Mouse (Mus musculus) limb, embryonic 14.5 days (tissue): ENCODE data around the gene Krtap1-4. TPM values are rescaled to one million over a fixed set of nuclear protein-coding genes. Genes with fewer than 3 reads are reported as not detected.
"Not testable (repeated sequence)": the region's sequence is repeated elsewhere in the genome, so short reads cannot be mapped to it uniquely, and the experiment has no call there.

Experiments used
- ATAC-seq: fragments of 200-750 bp; cut with Nextera tagmentation; 2 replicates; pipeline ENCODE4 v1.8.0; 2017; ENCODE audit warnings: low read depth, moderate number of reproducible peaks, moderate TSS enrichment; ENCODE audit not compliant: low FRiP score
- DNase-seq: peaks from one replicate; pipeline ENCODE4 v3.0.0-alpha.2; 2015; ENCODE audit warnings: low spot score
- H3K27ac ChIP-seq: fragments of 300-500 bp; sonication (generic); replicated peaks from 2 replicates; pipeline ENCODE4 v1.5.1; 2014; ENCODE audit warnings: low read depth, mild to moderate bottlenecking, low read length, moderate library complexity, mixed read lengths
- H3K27me3 ChIP-seq: fragments of 300-500 bp; sonication (generic); 2 replicates; pipeline ENCODE4 v1.6.1; 2014; ENCODE audit warnings: low read length, mixed read lengths; ENCODE audit not compliant: control insufficient read depth, insufficient read depth
- H3K36me3 ChIP-seq: fragments of 300-500 bp; sonication (generic); 2 replicates; pipeline ENCODE4 v1.6.1; 2014; ENCODE audit warnings: mild to moderate bottlenecking, low read length, moderate library complexity, mixed read lengths; ENCODE audit not compliant: control insufficient read depth, insufficient read depth
- H3K4me1 ChIP-seq: fragments of 300-500 bp; sonication (generic); 2 replicates; pipeline ENCODE4 v1.6.1; 2014; ENCODE audit warnings: antibody characterized with exemption, low read length, mixed read lengths; ENCODE audit not compliant: control insufficient read depth, insufficient read depth
- H3K4me2 ChIP-seq: fragments of 300-500 bp; sonication (generic); replicated peaks from 2 replicates; pipeline ENCODE4 v1.6.1; 2014; ENCODE audit warnings: low read depth, mild to moderate bottlenecking, low read length, moderate library complexity; ENCODE audit not compliant: severe bottlenecking
- H3K4me3 ChIP-seq: fragments of 300-500 bp; sonication (generic); replicated peaks from 2 replicates; pipeline ENCODE4 v1.5.1; 2014; ENCODE audit warnings: low read length
- H3K9ac ChIP-seq: fragments of 300-500 bp; sonication (generic); 2 replicates; pipeline ENCODE4 v1.6.1; 2014; ENCODE audit warnings: mild to moderate bottlenecking, low read depth, low read length, moderate library complexity; ENCODE audit not compliant: severe bottlenecking
- H3K9me3 ChIP-seq: fragments of 300-500 bp; sonication (generic); 2 replicates; pipeline ENCODE4 v1.6.1; 2016; ENCODE audit warnings: low read length; ENCODE audit not compliant: control insufficient read depth
- POLR2A ChIP-seq: fragments of 200-500 bp; IDR thresholded peaks from 2 replicates; pipeline ENCODE4 v1.8.0; 2012; ENCODE audit warnings: inconsistent platforms, mild to moderate bottlenecking, moderate library complexity, borderline replicate concordance; ENCODE audit not compliant: insufficient read depth, insufficient read length; ENCODE audit errors: extremely low read depth
- WGBS: fragments of 180-500 bp; shearing (Covaris S2); extraction: QIAGEN DNeasy Blood & Tissue Kit; methylation state at CpG from one replicate; pipeline ENCODE4 v1.1.7; 2014; 5-methylcytosine and 5-hydroxymethylcytosine counted together
- polyA plus RNA-seq, 2 experiments: library from polyadenylated mRNA; depleted of rRNA in 1 of 2; stranded (reverse) in 1 of 2; unstranded in 1 of 2; fragments of >200 nt; fragmentation: Nextera tagmentation in 1 of 2; extraction: Ambion mirVana in 1 of 2; gene quantifications; 2 replicates each; pipeline versions ENCODE4 v1.2.1 to v1.2.3; 2012 to 2014

Gene Krtap1-4
- polyA plus RNA-seq (2012; rRNA removed) (not detected in 2 replicates), polyA plus RNA-seq (2014; fragmentation: Nextera tagmentation; extraction: Ambion mirVana) (not detected in 2 replicates)

- no peaks in the 10 kb centered on the region for H3K9me3 ChIP-seq
- no peaks in the 10 kb centered on the region for H3K27me3 ChIP-seq
- H3K36me3 ChIP-seq, result no peaks in the 10 kb centered on the region
- DNase-seq (no peak), ATAC-seq (no peak)
- TF ChIP-seq POLR2A, result no peak
- no peak within 1 kb of the TSS for H3K4me3 ChIP-seq
- H3K27ac ChIP-seq, result no peak within 1 kb of the TSS
- H3K4me2 ChIP-seq, result no peak within 1 kb of the TSS
- H3K9ac ChIP-seq, result no peak within 1 kb of the TSS
- WGBS, result 65% methylated on average over 5 of the region's 5 CpGs
- no peaks in the 10 kb centered on the region for H3K4me1 ChIP-seq
Observed at GRCm38 (mm10) chr11:99583245-99583704, at the start of gene Krtap1-4. Gene Krtap1-4, minus strand, starts transcription at chr11:99583654.

DNA sequence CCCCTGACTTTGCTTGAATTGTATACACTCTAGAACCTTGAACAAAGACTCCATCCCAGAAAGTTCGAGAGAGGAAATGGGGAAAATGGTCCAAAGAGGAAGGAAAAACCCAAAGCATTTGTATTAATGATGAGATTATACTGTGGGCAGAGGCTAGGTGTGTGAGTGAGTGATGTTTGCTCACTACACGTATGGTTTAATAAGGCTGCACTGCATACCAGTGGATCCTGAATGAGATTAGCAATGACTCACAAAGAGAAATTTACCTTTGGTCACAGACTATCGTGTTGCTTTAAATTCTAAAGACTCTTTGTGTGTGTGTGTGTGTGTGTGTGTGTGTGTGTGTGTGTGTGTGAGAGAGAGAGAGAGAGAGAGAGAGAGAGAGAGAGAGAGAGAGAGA lies 47.4 kb upstream of the Krtap1-4 start:
- Histone ChIP-seq H3K4me3 (no peak overlapping the region), H3K4me1 (no peaks in the 10 kb centered on the region), H3K27ac (no peak overlapping the region), H3K36me3 (no peaks in the 10 kb centered on the region), H3K9me3 (no peaks in the 10 kb centered on the region), H3K4me2 (no peak overlapping the region), H3K9ac (no peak overlapping the region), H3K27me3 (no peaks in the 10 kb centered on the region)
- ATAC-seq (no peak), DNase-seq (no peak)
- WGBS, result 76% methylated on average over 3 of the region's 3 CpGs
- no peak for TF ChIP-seq POLR2A

GRCm38 (mm10) chr11:99628138-99628537 lies 44.7 kb upstream of the Krtap1-4 start, which contains the start of gene Krtap4-1:
Gene Krtap4-1, minus strand, starts transcription at chr11:99628238.
- DNase-seq, result no peak
- no peak within 1 kb of the TSS for H3K4me3 ChIP-seq
- no peak for TF ChIP-seq POLR2A
- ATAC-seq, result no peak
- no peak within 1 kb of the TSS for H3K27ac ChIP-seq
- no peaks in the 10 kb centered on the region for H3K36me3 ChIP-seq
- no peak within 1 kb of the TSS for H3K4me2 ChIP-seq
- H3K9me3 ChIP-seq, result no peaks in the 10 kb centered on the region
- no peaks in the 10 kb centered on the region for H3K27me3 ChIP-seq
- no peak within 1 kb of the TSS for H3K9ac ChIP-seq
- WGBS, result 77% methylated on average over 4 of the region's 4 CpGs
- H3K4me1 ChIP-seq, result no peaks in the 10 kb centered on the region

GRCm38 (mm10) chr11:99620335-99620734 lies 36.9 kb upstream of the Krtap1-4 start, which contains the start of gene Gm11562:
Gene Gm11562, minus strand, starts transcription at chr11:99620435.
- DNase-seq (no peak), ATAC-seq (no peak)
- Histone ChIP-seq H3K9ac (no peak within 1 kb of the TSS), H3K4me3 (no peak within 1 kb of the TSS), H3K9me3 (no peaks in the 10 kb centered on the region), H3K4me1 (no peaks in the 10 kb centered on the region), H3K4me2 (no peak within 1 kb of the TSS), H3K27ac (no peak within 1 kb of the TSS), H3K27me3 (no peaks in the 10 kb centered on the region), H3K36me3 (no peaks in the 10 kb centered on the region)
- WGBS, result 74% methylated on average over 2 of the region's 2 CpGs
- TF ChIP-seq POLR2A, result no peak

DNA sequence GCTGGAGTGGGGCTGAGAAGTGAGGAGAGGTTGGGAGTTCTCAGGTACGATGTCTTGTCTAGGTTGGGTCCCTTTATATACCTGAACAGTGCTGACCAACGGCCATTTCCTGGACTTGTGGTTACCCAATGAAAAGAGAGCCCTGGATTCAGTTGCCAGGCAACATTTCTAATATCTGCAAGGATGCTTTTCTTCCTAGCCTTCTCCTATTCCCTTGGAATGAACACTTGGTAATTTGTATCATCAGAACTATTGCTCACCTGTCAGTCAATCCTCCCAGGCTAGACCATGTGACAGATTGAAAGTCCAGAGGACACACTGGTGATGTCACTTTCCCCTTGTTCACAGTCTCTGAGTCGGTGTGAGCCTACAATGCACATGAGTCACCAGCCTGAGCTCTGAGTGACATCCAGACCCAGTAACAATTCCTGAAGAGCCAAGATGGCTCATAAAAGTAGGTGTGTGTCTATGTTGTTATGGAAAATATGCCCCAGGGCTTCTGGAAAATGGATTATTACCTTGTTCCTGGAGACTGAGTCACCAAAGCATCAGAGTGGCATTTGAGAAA lies 31.4 kb upstream of the Krtap1-4 start, which contains the start of gene Krtap2-4:
Gene Krtap2-4, minus strand, starts transcription at position 51 of the 568 bp plus-strand sequence.
- TF ChIP-seq POLR2A, result no peak
- Histone ChIP-seq H3K4me2 (no peak within 1 kb of the TSS), H3K9me3 (no peaks in the 10 kb centered on the region), H3K27me3 (no peaks in the 10 kb centered on the region), H3K9ac (no peak within 1 kb of the TSS), H3K4me3 (no peak within 1 kb of the TSS), H3K4me1 (no peaks in the 10 kb centered on the region), H3K27ac (no peak within 1 kb of the TSS), H3K36me3 (no peaks in the 10 kb centered on the region)
- WGBS, result 72% methylated on average over 3 of the region's 3 CpGs
- ATAC-seq, result no peak
- DNase-seq, result no peak

DNA sequence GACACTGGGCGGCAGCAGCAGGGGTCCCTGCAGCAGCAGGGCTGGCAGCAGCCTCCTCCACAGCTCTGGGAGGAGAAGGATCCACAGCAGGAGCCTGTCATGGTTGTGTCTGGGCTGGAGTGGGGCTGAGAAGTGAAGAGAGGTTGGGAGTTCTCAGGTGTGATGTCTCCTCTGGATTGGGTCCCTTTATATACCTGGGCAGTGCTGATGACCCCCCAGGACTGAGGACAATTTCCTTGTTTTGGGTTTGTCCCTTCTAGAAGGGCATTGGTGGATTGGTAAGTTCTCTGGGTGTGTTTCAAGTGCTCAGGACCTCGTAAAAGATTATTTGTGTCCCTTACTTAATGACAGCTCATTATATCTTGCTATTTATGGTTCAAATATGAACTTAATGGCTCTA lies 26.6 kb upstream of the Krtap1-4 start, which contains the start of gene Gm11937:
Gene Gm11937, minus strand, starts transcription at position 101 of the 400 bp plus-strand sequence.
- not testable (repeated sequence) for H3K27me3 ChIP-seq, DNase-seq, ATAC-seq, H3K27ac ChIP-seq, H3K4me2 ChIP-seq, H3K4me3 ChIP-seq, H3K4me1 ChIP-seq, H3K9me3 ChIP-seq, H3K9ac ChIP-seq, H3K36me3 ChIP-seq
- WGBS, result 52% methylated on average over 1 of the region's 2 CpGs
